Mouse (Mus musculus) heart, postnatal 0 days (tissue): ENCODE measurements around the gene Btaf1.

ENCODE experiments used
- CTCF ChIP-seq: IDR thresholded peaks from 2 replicates; pipeline ENCODE4 v1.5.1; 2016; ENCODE audit warnings: antibody characterized with exemption, control low read depth, low read depth
- EP300 ChIP-seq: IDR thresholded peaks from 2 replicates; pipeline ENCODE4 v1.6.1; 2016; ENCODE audit warnings: antibody characterized with exemption, low read depth

DNA sequence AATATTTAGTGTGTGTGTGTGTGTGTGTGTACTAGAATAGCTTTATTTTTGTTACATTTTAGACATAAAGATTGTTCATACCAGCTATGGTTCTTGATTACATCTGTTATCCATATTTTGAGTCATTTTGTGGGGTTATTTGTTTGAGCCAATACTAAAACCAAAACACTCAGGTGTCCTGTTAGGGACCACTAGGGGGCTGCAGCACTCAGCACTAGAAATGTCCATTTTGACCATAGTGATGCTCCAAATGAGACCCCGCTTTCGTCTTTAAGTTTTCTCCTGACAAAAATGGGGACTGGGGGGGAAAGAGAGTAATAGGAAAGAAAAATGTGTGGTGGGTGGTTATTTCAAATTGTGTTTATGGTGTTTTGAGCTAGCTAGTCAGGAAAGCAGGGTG is 39.6 kb upstream of the Btaf1 start:
- TF ChIP-seq CTCF (peak; percentile 32), EP300 (no peak)
